23 mouse cellular contexts compared by ENCODE assay signal in genomic region chr12:95437226-95437625, GRCm38 (mm10).
"Had no signal": no experiment of that assay in that cellular context is flagged by ENCODE, and none has a peak within 500 bp of the region (broad histone marks: within the 10 kb centered on the region; RNA-seq: fewer than 3 reads in every experiment).

No protein-coding gene starts in this region.

- H3K9ac ChIP-seq: heart, embryonic 13.5 days; heart, embryonic 15.5 days; hindbrain, embryonic 13.5 days; hindbrain, embryonic 15.5 days; kidney, embryonic 15.5 days; limb, embryonic 12.5 days; liver, embryonic 13.5 days; liver, embryonic 15.5 days; liver, postnatal 0 days had no signal

- H3K4me3 ChIP-seq: heart, adult 2 months; heart, embryonic 13.5 days; heart, embryonic 15.5 days; hindbrain, embryonic 13.5 days; hindbrain, embryonic 15.5 days; kidney, embryonic 15.5 days; layer of hippocampus, adult 2 months; left cerebral cortex, adult 2 months; limb, embryonic 10.5 days; limb, embryonic 12.5 days; liver, embryonic 13.5 days; liver, embryonic 15.5 days had no signal

- H3K9me3 ChIP-seq: heart, embryonic 13.5 days; heart, embryonic 15.5 days; hindbrain, embryonic 13.5 days; hindbrain, embryonic 15.5 days; kidney, embryonic 15.5 days; limb, embryonic 10.5 days; limb, embryonic 12.5 days; liver, embryonic 13.5 days; liver, embryonic 15.5 days had no signal

- DNase-seq: gastrocnemius, postnatal 14 days; heart, adult 2 months; heart, postnatal 36 days; kidney, adult 11 months; kidney, adult 2 months; kidney, adult 9 months; kidney, postnatal 14 days; kidney, postnatal 36 days; liver; liver, embryonic 13.5 days; liver, postnatal 0 days had no signal

- H3K36me3 ChIP-seq: heart, embryonic 13.5 days; heart, embryonic 15.5 days; hindbrain, embryonic 13.5 days; hindbrain, embryonic 15.5 days; kidney, embryonic 15.5 days; limb, embryonic 10.5 days; limb, embryonic 12.5 days; liver, embryonic 13.5 days; liver, embryonic 15.5 days had no signal

- H3K27ac ChIP-seq: heart, adult 2 months; heart, embryonic 13.5 days; heart, embryonic 15.5 days; hindbrain, embryonic 13.5 days; hindbrain, embryonic 15.5 days; hindbrain, postnatal 0 days; kidney, embryonic 15.5 days; kidney, postnatal 0 days; layer of hippocampus, adult 2 months; left cerebral cortex, adult 2 months; limb, embryonic 10.5 days; limb, embryonic 12.5 days; liver, embryonic 13.5 days; liver, embryonic 15.5 days had no signal

- H3K4me1 ChIP-seq: heart, embryonic 13.5 days; heart, embryonic 15.5 days; hindbrain, embryonic 13.5 days; hindbrain, embryonic 15.5 days; kidney, embryonic 15.5 days; limb, embryonic 10.5 days; limb, embryonic 12.5 days; liver, embryonic 13.5 days; liver, embryonic 15.5 days had no signal

- H3K27me3 ChIP-seq: heart, embryonic 13.5 days; heart, embryonic 15.5 days; hindbrain, embryonic 13.5 days; hindbrain, embryonic 15.5 days; kidney, embryonic 15.5 days; limb, embryonic 12.5 days; liver, embryonic 13.5 days; liver, embryonic 15.5 days had no signal
